Mouse (Mus musculus) heart, embryonic 16.5 days (tissue): Measurements from ENCODE around the gene Arv1. TPM values are rescaled to one million over a fixed set of nuclear protein-coding genes. Genes with fewer than 3 reads are reported as not detected.

ENCODE experiments used
- ATAC-seq: fragments of 200-750 bp; cut with Nextera tagmentation; replicated peaks from 2 replicates; pipeline ENCODE4 v1.8.0; 2017; ENCODE audit warnings: moderate number of reproducible peaks; ENCODE audit not compliant: insufficient read depth, low FRiP score; ENCODE audit errors: extremely low read depth
- H3K27ac ChIP-seq: fragments of 300-500 bp; sonication (generic); 2 replicates; pipeline ENCODE4 v1.5.1; 2014; ENCODE audit warnings: mild to moderate bottlenecking, low read length, control low read depth, moderate library complexity
- H3K27me3 ChIP-seq: fragments of 300-500 bp; sonication (generic); 2 replicates; pipeline ENCODE4 v1.6.1; 2014; ENCODE audit warnings: low read length, mixed read lengths; ENCODE audit not compliant: control insufficient read depth, insufficient read depth
- H3K36me3 ChIP-seq: fragments of 300-500 bp; sonication (generic); 2 replicates; pipeline ENCODE4 v1.6.1; 2014; ENCODE audit not compliant: control insufficient read depth, insufficient read depth
- H3K4me1 ChIP-seq: fragments of 300-500 bp; sonication (generic); 2 replicates; pipeline ENCODE4 v1.6.1; 2014; ENCODE audit warnings: low read length, mixed read lengths; ENCODE audit not compliant: control insufficient read depth, insufficient read depth
- H3K4me2 ChIP-seq: fragments of 300-500 bp; sonication (generic); 2 replicates; pipeline ENCODE4 v1.6.1; 2014; ENCODE audit warnings: low read depth, mild to moderate bottlenecking, control low read depth, low read length
- H3K4me3 ChIP-seq: fragments of 300-500 bp; sonication (generic); 2 replicates; pipeline ENCODE4 v1.5.1; 2014; ENCODE audit warnings: mild to moderate bottlenecking, control low read depth, low read length
- H3K9ac ChIP-seq: fragments of 300-500 bp; sonication (generic); 2 replicates; pipeline ENCODE4 v1.6.1; 2014; ENCODE audit warnings: low read length, control low read depth
- H3K9me3 ChIP-seq: fragments of 300-500 bp; sonication (generic); replicated peaks from 2 replicates; pipeline ENCODE4 v1.6.1; 2016; ENCODE audit warnings: low read length; ENCODE audit not compliant: control insufficient read depth
- WGBS: fragments of 180-500 bp; shearing (Covaris S2); extraction: QIAGEN DNeasy Blood & Tissue Kit; methylation state at CpG from one replicate; pipeline ENCODE4 v1.1.7; 2014; 5-methylcytosine and 5-hydroxymethylcytosine counted together
- polyA plus RNA-seq: library from polyadenylated mRNA; unstranded; fragments of >200 nt; fragmentation: Nextera tagmentation; extraction: Ambion mirVana; gene quantifications from 2 replicates; pipeline ENCODE4 v1.2.1, GENCODE M21; 2015

The Arv1 gene
- polyA plus RNA-seq, 1 experiment from 2014 or later, result 16.0 TPM

GRCm38 (mm10) chr8:124763061-124763460 is 41.1 kb downstream of the Arv1 start:
- no peak for ATAC-seq
- 65% methylated on average over 7 of the region's 7 CpGs for WGBS

GRCm38 (mm10) chr8:124772389-124772788 is 50.5 kb downstream of the Arv1 start:
- 56% methylated on average over 2 of the region's 2 CpGs for WGBS
- Histone ChIP-seq H3K4me3 (no peak overlapping the region), H3K27me3 (0 out of 2 replicates have a peak, but pooled peaks cover 2% of the 10 kb centered on the region), H3K9me3 (no peaks in the 10 kb centered on the region), H3K4me1 (no peaks in the 10 kb centered on the region), H3K4me2 (no peak overlapping the region), H3K9ac (no peak overlapping the region), H3K27ac (no peak overlapping the region), H3K36me3 (no peaks in the 10 kb centered on the region)
- no peak for ATAC-seq

More at GRCm38 (mm10) chr8:124763061-124763460, 41.1 kb downstream of the Arv1 start:
- Histone ChIP-seq H3K9me3 (0 out of 2 replicates have a peak, but pooled peaks cover 4% of the 10 kb centered on the region), H3K4me3 (no peak overlapping the region), H3K4me2 (no peak overlapping the region), H3K9ac (no peak overlapping the region), H3K4me1 (no peaks in the 10 kb centered on the region), H3K36me3 (no peaks in the 10 kb centered on the region), H3K27ac (no peak overlapping the region), H3K27me3 (no peaks in the 10 kb centered on the region)

- H3K4me3 ChIP-seq, result no peak overlapping the region
- no peaks in the 10 kb centered on the region for H3K9me3 ChIP-seq
- ATAC-seq, result no peak
- 0 out of 2 replicates have a peak, but pooled peaks cover 2% of the 10 kb centered on the region for H3K27me3 ChIP-seq
- no peaks in the 10 kb centered on the region for H3K36me3 ChIP-seq
- H3K4me1 ChIP-seq, result peaks cover 6% of the 10 kb centered on the region
- 18% methylated on average over 16 of the region's 16 CpGs for WGBS
- H3K27ac ChIP-seq, result no peak overlapping the region
- peak overlapping the region; percentile 25; the same call in 1 of the 2 replicates for H3K4me2 ChIP-seq
- no peak overlapping the region for H3K9ac ChIP-seq
Observed at GRCm38 (mm10) chr8:124775695-124776094, 53.8 kb downstream of the Arv1 start.

- ATAC-seq, result peak; percentile 96
- Histone ChIP-seq H3K27ac (peak overlapping the region; percentile 84), H3K9ac (peak overlapping the region; percentile 45), H3K36me3 (no peaks in the 10 kb centered on the region), H3K27me3 (no peaks in the 10 kb centered on the region; the same call in 1 of the 2 replicates), H3K9me3 (no peaks in the 10 kb centered on the region), H3K4me1 (peaks cover 16% of the 10 kb centered on the region), H3K4me2 (peak overlapping the region; percentile 50), H3K4me3 (no peak overlapping the region)
- 3% methylated on average over 7 of the region's 7 CpGs for WGBS
Observed at GRCm38 (mm10) chr8:124780236-124780635, 58.3 kb downstream of the Arv1 start.

GRCm38 (mm10) chr8:124782431-124782830 is 60.5 kb downstream of the Arv1 start:
- Histone ChIP-seq H3K27me3 (no peaks in the 10 kb centered on the region; the same call in 1 of the 2 replicates), H3K36me3 (no peaks in the 10 kb centered on the region), H3K9me3 (no peaks in the 10 kb centered on the region), H3K27ac (no peak overlapping the region), H3K4me2 (no peak overlapping the region), H3K9ac (no peak overlapping the region), H3K4me1 (peaks cover 16% of the 10 kb centered on the region), H3K4me3 (no peak overlapping the region)
- 81% methylated on average over 3 of the region's 3 CpGs for WGBS
- ATAC-seq, result no peak

GRCm38 (mm10) chr8:124783228-124783627 is 61.3 kb downstream of the Arv1 start:
- H3K4me3 ChIP-seq, result no peak overlapping the region
- peaks cover 16% of the 10 kb centered on the region for H3K4me1 ChIP-seq
- no peak overlapping the region for H3K4me2 ChIP-seq
- no peaks in the 10 kb centered on the region; the same call in 1 of the 2 replicates for H3K27me3 ChIP-seq
- no peak for ATAC-seq
- H3K36me3 ChIP-seq, result no peaks in the 10 kb centered on the region
- no peak overlapping the region for H3K27ac ChIP-seq
- 74% methylated on average over 15 of the region's 15 CpGs for WGBS
- no peaks in the 10 kb centered on the region for H3K9me3 ChIP-seq
- H3K9ac ChIP-seq, result no peak overlapping the region

Other genes starting within 250 kb of the Arv1 start
- 23.2 and 23.8 TPM in 2 replicates for gene Cog2, start 201.4 kb upstream of the Arv1 start, polyA plus RNA-seq
- 2.1 and 2.6 TPM in 2 replicates for gene Agt, start 152.4 kb upstream of the Arv1 start, polyA plus RNA-seq
- gene Capn9, start 146.0 kb upstream of the Arv1 start, polyA plus RNA-seq, result 0.16 and 0.39 TPM in 2 replicates
- 39.3 and 47.7 TPM in 2 replicates for gene 2310022B05Rik, start 58.8 kb upstream of the Arv1 start, polyA plus RNA-seq
- gene Ttc13, start 156 bp upstream of the Arv1 start, polyA plus RNA-seq, result 27.5 and 28.2 TPM in 2 replicates
- 1.6 and 1.9 TPM in 2 replicates for gene Fam89a, start 29.7 kb downstream of the Arv1 start, polyA plus RNA-seq
- 0.14 and 0.17 TPM in 2 replicates for gene Trim67, start 71.0 kb downstream of the Arv1 start, polyA plus RNA-seq
- 120 and 129 TPM in 2 replicates for gene Gnpat, start 140.9 kb downstream of the Arv1 start, polyA plus RNA-seq
- gene 2810004N23Rik, start 141.0 kb downstream of the Arv1 start, polyA plus RNA-seq, result 51.4 and 52.2 TPM in 2 replicates
- gene Exoc8, start 175.6 kb downstream of the Arv1 start, polyA plus RNA-seq, result 6.9 and 7.3 TPM in 2 replicates
- gene Sprtn, start 175.7 kb downstream of the Arv1 start, polyA plus RNA-seq, result 8.3 and 8.5 TPM in 2 replicates
- gene Egln1, start 227.2 kb downstream of the Arv1 start, polyA plus RNA-seq, result 17.8 and 19.5 TPM in 2 replicates